Mouse (Mus musculus): ENCODE measurements around the gene Pla2g15. TPM values are rescaled to one million over a fixed set of nuclear protein-coding genes. Genes with fewer than 3 reads are reported as not detected.
"Not testable (repeated sequence)": the region's sequence is repeated elsewhere in the genome, so short reads cannot be mapped to it uniquely, and the experiment has no call there.

The Pla2g15 gene
- polyA plus RNA-seq, 1 experiment = 1.9 TPM

- Histone ChIP-seq H3K4me3 (ENCODE audit: control insufficient read depth, low read depth, low read length) (no peak overlapping the region), H3K4me1 (ENCODE audit: control insufficient read depth, insufficient read depth, low read length) (no peaks in the 10 kb centered on the region), H3K27ac (ENCODE audit: control insufficient read depth, insufficient read depth, low read depth, low read length) (no peak overlapping the region), H3K36me3 (ENCODE audit: control insufficient read depth, insufficient read depth, low read length) (no peaks in the 10 kb centered on the region), H3K27me3 (ENCODE audit: control insufficient read depth, insufficient read depth, low read length) (no peaks in the 10 kb centered on the region)
- TF ChIP-seq CTCF (IDR thresholded peaks at IDR 0.05; ENCODE audit: control insufficient read depth, insufficient read depth, insufficient replicate concordance, low read depth, low read length) (no peak), POLR2A (IDR thresholded peaks at IDR 0.05; ENCODE audit: control insufficient read depth, low read depth, low read length) (no peak)
Observed at GRCm38 (mm10) chr8:106185628-106186270, 35.5 kb downstream of the Pla2g15 start.

GRCm38 (mm10) chr8:106186394-106186793, 36.2 kb downstream of the Pla2g15 start:
- no peaks in the 10 kb centered on the region for H3K36me3 ChIP-seq (ENCODE audit: control insufficient read depth, insufficient read depth, low read length)

GRCm38 (mm10) chr8:106189162-106189561, 39.0 kb downstream of the Pla2g15 start:
- peaks cover 2% of the 10 kb centered on the region; the same call in 1 of the 2 replicates for H3K36me3 ChIP-seq (ENCODE audit: control insufficient read depth, insufficient read depth, low read length)
- no peak overlapping the region for H3K27ac ChIP-seq (ENCODE audit: control insufficient read depth, insufficient read depth, low read depth, low read length)
- H3K4me3 ChIP-seq (ENCODE audit: control insufficient read depth, low read depth, low read length) = no peak overlapping the region
- TF ChIP-seq POLR2A (IDR thresholded peaks at IDR 0.05; ENCODE audit: control insufficient read depth, low read depth, low read length) = no peak
- no peak for TF ChIP-seq CTCF (IDR thresholded peaks at IDR 0.05; ENCODE audit: control insufficient read depth, insufficient read depth, insufficient replicate concordance, low read depth, low read length)
- H3K4me1 ChIP-seq (ENCODE audit: control insufficient read depth, insufficient read depth, low read length) = no peaks in the 10 kb centered on the region
- H3K27me3 ChIP-seq (ENCODE audit: control insufficient read depth, insufficient read depth, low read length) = no peaks in the 10 kb centered on the region

More at GRCm38 (mm10) chr8:106186394-106186793, 36.2 kb downstream of the Pla2g15 start:
- TF ChIP-seq POLR2A (IDR thresholded peaks at IDR 0.05; ENCODE audit: control insufficient read depth, low read depth, low read length) (no peak), CTCF (IDR thresholded peaks at IDR 0.05; ENCODE audit: control insufficient read depth, insufficient read depth, insufficient replicate concordance, low read depth, low read length) (no peak)
- H3K27ac ChIP-seq (ENCODE audit: control insufficient read depth, insufficient read depth, low read depth, low read length) = no peak overlapping the region
- no peaks in the 10 kb centered on the region for H3K4me1 ChIP-seq (ENCODE audit: control insufficient read depth, insufficient read depth, low read length)
- H3K27me3 ChIP-seq (ENCODE audit: control insufficient read depth, insufficient read depth, low read length) = no peaks in the 10 kb centered on the region
- H3K4me3 ChIP-seq (ENCODE audit: control insufficient read depth, low read depth, low read length) = no peak overlapping the region

- no peaks in the 10 kb centered on the region for H3K4me1 ChIP-seq (ENCODE audit: control insufficient read depth, insufficient read depth, low read length)
- H3K4me3 ChIP-seq (ENCODE audit: control insufficient read depth, low read depth, low read length) = no peak overlapping the region
- TF ChIP-seq CTCF (IDR thresholded peaks at IDR 0.05; ENCODE audit: control insufficient read depth, insufficient read depth, insufficient replicate concordance, low read depth, low read length) (no peak), POLR2A (IDR thresholded peaks at IDR 0.05; ENCODE audit: control insufficient read depth, low read depth, low read length) (no peak)
- H3K27me3 ChIP-seq (ENCODE audit: control insufficient read depth, insufficient read depth, low read length) = no peaks in the 10 kb centered on the region
- H3K27ac ChIP-seq (ENCODE audit: control insufficient read depth, insufficient read depth, low read depth, low read length) = no peak overlapping the region
- peaks cover 5% of the 10 kb centered on the region; the same call in 1 of the 2 replicates for H3K36me3 ChIP-seq (ENCODE audit: control insufficient read depth, insufficient read depth, low read length)
Observed at GRCm38 (mm10) chr8:106191639-106192038, 41.4 kb downstream of the Pla2g15 start.

- TF ChIP-seq POLR2A (IDR thresholded peaks at IDR 0.05; ENCODE audit: control insufficient read depth, low read depth, low read length) (no peak), CTCF (IDR thresholded peaks at IDR 0.05; ENCODE audit: control insufficient read depth, insufficient read depth, insufficient replicate concordance, low read depth, low read length) (no peak)
- H3K4me3 ChIP-seq (ENCODE audit: control insufficient read depth, low read depth, low read length) = no peak overlapping the region
Observed at GRCm38 (mm10) chr8:106193162-106193561, 43.0 kb downstream of the Pla2g15 start.

GRCm38 (mm10) chr8:106194062-106194461, 43.9 kb downstream of the Pla2g15 start:
- no peak for TF ChIP-seq POLR2A (IDR thresholded peaks at IDR 0.05; ENCODE audit: control insufficient read depth, low read depth, low read length)
- no peak for TF ChIP-seq CTCF (IDR thresholded peaks at IDR 0.05; ENCODE audit: control insufficient read depth, insufficient read depth, insufficient replicate concordance, low read depth, low read length)
- peaks cover 5% of the 10 kb centered on the region; the same call in 1 of the 2 replicates for H3K36me3 ChIP-seq (ENCODE audit: control insufficient read depth, insufficient read depth, low read length)
- no peak overlapping the region for H3K27ac ChIP-seq (ENCODE audit: control insufficient read depth, insufficient read depth, low read depth, low read length)

More at GRCm38 (mm10) chr8:106193162-106193561, 43.0 kb downstream of the Pla2g15 start:
- peaks cover 5% of the 10 kb centered on the region; the same call in 1 of the 2 replicates for H3K36me3 ChIP-seq (ENCODE audit: control insufficient read depth, insufficient read depth, low read length)
- no peak overlapping the region for H3K27ac ChIP-seq (ENCODE audit: control insufficient read depth, insufficient read depth, low read depth, low read length)
- no peaks in the 10 kb centered on the region for H3K27me3 ChIP-seq (ENCODE audit: control insufficient read depth, insufficient read depth, low read length)
- no peaks in the 10 kb centered on the region for H3K4me1 ChIP-seq (ENCODE audit: control insufficient read depth, insufficient read depth, low read length)

GRCm38 (mm10) chr8:106198741-106199140, 48.5 kb downstream of the Pla2g15 start:
- H3K36me3 ChIP-seq (ENCODE audit: control insufficient read depth, insufficient read depth, low read length) = peaks cover 4% of the 10 kb centered on the region
- no peak overlapping the region for H3K27ac ChIP-seq (ENCODE audit: control insufficient read depth, insufficient read depth, low read depth, low read length)
- H3K4me3 ChIP-seq (ENCODE audit: control insufficient read depth, low read depth, low read length) = no peak overlapping the region
- H3K4me1 ChIP-seq (ENCODE audit: control insufficient read depth, insufficient read depth, low read length) = no peaks in the 10 kb centered on the region
- H3K27me3 ChIP-seq (ENCODE audit: control insufficient read depth, insufficient read depth, low read length) = no peaks in the 10 kb centered on the region
- no peak for TF ChIP-seq CTCF (IDR thresholded peaks at IDR 0.05; ENCODE audit: control insufficient read depth, insufficient read depth, insufficient replicate concordance, low read depth, low read length)
- TF ChIP-seq POLR2A (IDR thresholded peaks at IDR 0.05; ENCODE audit: control insufficient read depth, low read depth, low read length) = no peak

More at GRCm38 (mm10) chr8:106194062-106194461, 43.9 kb downstream of the Pla2g15 start:
- no peak overlapping the region for H3K4me3 ChIP-seq (ENCODE audit: control insufficient read depth, low read depth, low read length)
- no peaks in the 10 kb centered on the region for H3K4me1 ChIP-seq (ENCODE audit: control insufficient read depth, insufficient read depth, low read length)
- no peaks in the 10 kb centered on the region for H3K27me3 ChIP-seq (ENCODE audit: control insufficient read depth, insufficient read depth, low read length)

GRCm38 (mm10) chr8:106199596-106199995, 49.4 kb downstream of the Pla2g15 start:
- H3K27ac ChIP-seq (ENCODE audit: control insufficient read depth, insufficient read depth, low read depth, low read length); H3K27me3 ChIP-seq (ENCODE audit: control insufficient read depth, insufficient read depth, low read length); H3K4me1 ChIP-seq (ENCODE audit: control insufficient read depth, insufficient read depth, low read length); H3K4me3 ChIP-seq (ENCODE audit: control insufficient read depth, low read depth, low read length); H3K36me3 ChIP-seq (ENCODE audit: control insufficient read depth, insufficient read depth, low read length): not testable (repeated sequence)

All from testis, adult 2 months (tissue).